Mouse (Mus musculus) CH12.LX (cell line): ENCODE data around the gene Unc80. TPM values are rescaled to one million over a fixed set of nuclear protein-coding genes. Genes with fewer than 3 reads are reported as not detected.

Experiments used
- DNase-seq: peaks from one replicate; pipeline ENCODE4 v3.0.0-alpha.2; 2013; ENCODE audit errors: extremely low read depth
- H3K27ac ChIP-seq: 2 replicates; pipeline ENCODE4 v1.5.1; 2012; ENCODE audit warnings: low read depth, mild to moderate bottlenecking, control low read depth, moderate library complexity; ENCODE audit not compliant: insufficient read depth
- H3K27me3 ChIP-seq: replicated peaks from 2 replicates; pipeline ENCODE3; 2012; ENCODE audit warnings: inconsistent platforms
- H3K36me3 ChIP-seq, 2 experiments: replicated peaks in 1 of 2; 2 replicates each; pipeline versions ENCODE3 to v1.6.1; 2012; ENCODE audit warnings: inconsistent platforms in 1 of 2, low read length in 1 of 2, mild to moderate bottlenecking in 1 of 2, mixed read lengths in 1 of 2, moderate library complexity in 1 of 2; ENCODE audit not compliant: control insufficient read depth in 1 of 2, insufficient read depth in 1 of 2
- H3K4me1 ChIP-seq, 2 experiments: 2 replicates each; pipeline ENCODE4 v1.6.1; 2012; ENCODE audit warnings: inconsistent platforms in 1 of 2, moderate library complexity in 1 of 2; ENCODE audit not compliant: insufficient read depth in 2 of 2, control insufficient read depth in 1 of 2
- H3K4me2 ChIP-seq: 2 replicates; pipeline ENCODE4 v1.6.1; 2012; ENCODE audit warnings: low read depth, mild to moderate bottlenecking, control low read depth; ENCODE audit not compliant: poor library complexity, insufficient read depth, severe bottlenecking
- H3K4me3 ChIP-seq, 3 experiments: fragments of 150-350 bp in 1 of 3; sonication (generic) in 1 of 3; replicated peaks in 1 of 3; 2 replicates each; pipeline versions ENCODE3 to v1.5.1; 2011 to 2012; ENCODE audit warnings: low read depth in 2 of 3, low read length in 2 of 3, mild to moderate bottlenecking in 2 of 3, moderate library complexity in 2 of 3, control low read depth in 1 of 3, improper control_type of control experiment in 1 of 3, inconsistent platforms in 1 of 3, mixed read lengths in 1 of 3; ENCODE audit not compliant: poor library complexity in 1 of 3
- H3K79me2 ChIP-seq: replicated peaks from 2 replicates; pipeline ENCODE4 v1.6.1; 2012; ENCODE audit warnings: mild to moderate bottlenecking, moderate library complexity; ENCODE audit not compliant: control insufficient read depth, poor library complexity, insufficient read depth, severe bottlenecking; ENCODE audit errors: extremely low read depth
- H3K9ac ChIP-seq: 2 replicates; pipeline ENCODE4 v1.6.1; 2012; ENCODE audit warnings: low read depth, mild to moderate bottlenecking, control low read depth, moderate library complexity; ENCODE audit not compliant: insufficient read depth
- H3K9me3 ChIP-seq: replicated peaks from 2 replicates; pipeline ENCODE3; 2012; ENCODE audit warnings: low read length, inconsistent platforms, mixed read lengths
- CHD1 ChIP-seq: IDR thresholded peaks from 2 replicates; pipeline ENCODE4 v1.6.1; 2012; ENCODE audit warnings: low read depth, low read length, improper control_type of control experiment, inconsistent platforms
- CHD2 ChIP-seq: IDR thresholded peaks from 2 replicates; pipeline ENCODE4 v1.6.1; 2011; ENCODE audit warnings: low read length, improper control_type of control experiment
- CTCF ChIP-seq, 2 experiments: IDR thresholded peaks in 1 of 2; conservative IDR thresholded peaks in 1 of 2; 2 replicates each; pipeline ENCODE4 v1.5.1; 2011 to 2012; ENCODE audit warnings: low read depth in 2 of 2, low read length in 2 of 2, improper control_type of control experiment in 1 of 2, inconsistent platforms in 1 of 2, mild to moderate bottlenecking in 1 of 2, moderate library complexity in 1 of 2
- HCFC1 ChIP-seq: IDR thresholded peaks from 2 replicates; pipeline ENCODE4 v1.6.1; 2012; ENCODE audit warnings: low read depth, mild to moderate bottlenecking, inconsistent platforms, low read length, improper control_type of control experiment
- IRF4 ChIP-seq: IDR thresholded peaks from 2 replicates; pipeline ENCODE4 v1.6.1; 2014; ENCODE audit warnings: low read depth, mild to moderate bottlenecking, inconsistent platforms, low read length, improper control_type of control experiment
- JUND ChIP-seq: conservative IDR thresholded peaks from 2 replicates; pipeline ENCODE4 v1.6.1; 2011; ENCODE audit warnings: low read depth, low read length, improper control_type of control experiment
- KAT2A ChIP-seq: IDR thresholded peaks from 2 replicates; pipeline ENCODE4 v1.6.1; 2012; ENCODE audit warnings: low read length, improper control_type of control experiment, inconsistent platforms; ENCODE audit not compliant: insufficient replicate concordance
- MAFK ChIP-seq: IDR thresholded peaks from 2 replicates; pipeline ENCODE4 v1.6.1; 2011; ENCODE audit warnings: low read length, improper control_type of control experiment; ENCODE audit not compliant: insufficient replicate concordance
- MAX ChIP-seq: IDR thresholded peaks from 2 replicates; pipeline ENCODE4 v1.6.1; 2011; ENCODE audit warnings: low read length, improper control_type of control experiment
- MEF2A ChIP-seq: IDR thresholded peaks from 2 replicates; pipeline ENCODE4 v1.6.1; 2014; ENCODE audit warnings: low read depth, mild to moderate bottlenecking, inconsistent platforms, low read length, improper control_type of control experiment, borderline replicate concordance
- MXI1 ChIP-seq: IDR thresholded peaks from 2 replicates; pipeline ENCODE4 v1.6.1; 2011; ENCODE audit warnings: mild to moderate bottlenecking, low read depth, low read length, improper control_type of control experiment
- NRF1 ChIP-seq: IDR thresholded peaks from 2 replicates; pipeline ENCODE4 v1.6.1; 2014; ENCODE audit warnings: low read depth, mild to moderate bottlenecking, inconsistent platforms, low read length, improper control_type of control experiment, moderate library complexity
- POLR2AphosphoS2 ChIP-seq: IDR thresholded peaks from 2 replicates; pipeline ENCODE4 v1.6.1; 2011; ENCODE audit warnings: low read depth, low read length, improper control_type of control experiment
- RCOR1 ChIP-seq: conservative IDR thresholded peaks from 2 replicates; pipeline ENCODE4 v1.6.1; 2012; ENCODE audit warnings: low read depth, mild to moderate bottlenecking, inconsistent platforms, low read length, improper control_type of control experiment
- SIN3A ChIP-seq: IDR thresholded peaks from 2 replicates; pipeline ENCODE4 v1.6.1; 2012; ENCODE audit warnings: low read length, improper control_type of control experiment, inconsistent platforms
- TCF12 ChIP-seq: IDR thresholded peaks from 2 replicates; pipeline ENCODE4 v1.6.1; 2014; ENCODE audit warnings: low read depth, mild to moderate bottlenecking, inconsistent platforms, low read length, improper control_type of control experiment
- USF2 ChIP-seq: conservative IDR thresholded peaks from 2 replicates; pipeline ENCODE4 v1.6.1; 2011; ENCODE audit warnings: low read depth, low read length, improper control_type of control experiment
- ZC3H11A ChIP-seq: IDR thresholded peaks from 2 replicates; pipeline ENCODE4 v1.6.1; 2012; ENCODE audit warnings: low read depth, mild to moderate bottlenecking, inconsistent platforms, low read length, improper control_type of control experiment
- ZMIZ1 ChIP-seq: IDR thresholded peaks from 2 replicates; pipeline ENCODE4 v1.6.1; 2012; ENCODE audit warnings: low read depth, mild to moderate bottlenecking, inconsistent platforms, low read length, improper control_type of control experiment
- dilution Hi-C: fragments of 300-500 bp; cut with MboI; formaldehyde crosslinking; loops from 2 replicates; pipeline ENCODE4 v1.14.3; 2020; ENCODE audit warnings: low sequenced_read_pairs; ENCODE audit not compliant: extremely low pct_unique_long_range_greater_than_20kb, extremely low pct_ligation_motif_present
- in situ Hi-C: fragments of 300-500 bp; cut with MboI; formaldehyde crosslinking; loops from 3 replicates; pipeline ENCODE4 v1.14.3; 2019; ENCODE audit warnings: low sequenced_read_pairs, low pct_ligation_motif_present, low pct_unique_long_range_greater_than_20kb, mixed read lengths
- polyA plus RNA-seq: library from polyadenylated mRNA; unstranded; fragments of >175 nt; gene quantifications from 2 replicates; pipeline ENCODE4 v1.2.1, GENCODE M21; 2012; ENCODE audit warnings: low read depth; ENCODE audit not compliant: insufficient read length
- total RNA-seq, 2 experiments: library from RNA; depleted of rRNA; stranded (reverse); fragments of 300-350 nt in 1 of 2; fragments of >200 nt in 1 of 2; gene quantifications; 2 replicates each; pipeline ENCODE4 v1.2.3; 2012 to 2014

Unc80 gene
- total and polyA plus RNA-seq, 3 experiments, result 0.04 to 0.11 (median 0.04) TPM

GRCm38 (mm10) chr1:66597163-66597788 lies 129.1 kb downstream of the Unc80 start:
- dilution Hi-C loops (no loop called here), in situ Hi-C loops (no loop called here)
- no peak overlapping the region for H3K9ac ChIP-seq
- TF ChIP-seq NRF1 (no peak), USF2 (no peak), ZC3H11A (no peak), JUND (no peak), KAT2A (no peak), ZMIZ1 (no peak), HCFC1 (no peak), MXI1 (no peak), CHD2 (no peak), MAX (no peak)
- H3K79me2 ChIP-seq, result no peaks in the 10 kb centered on the region
- no peak overlapping the region for H3K27ac ChIP-seq
- no peak for DNase-seq
- H3K36me3 ChIP-seq, result no peaks in the 10 kb centered on the region
- no peaks in the 10 kb centered on the region for H3K27me3 ChIP-seq
- H3K4me3 ChIP-seq, result no peak overlapping the region
- H3K9me3 ChIP-seq, result no peaks in the 10 kb centered on the region
- no peak overlapping the region for H3K4me2 ChIP-seq
- no peaks in the 10 kb centered on the region for H3K4me1 ChIP-seq

GRCm38 (mm10) chr1:66608304-66608703 lies 140.1 kb downstream of the Unc80 start:
- TF ChIP-seq HCFC1 (no peak), POLR2AphosphoS2 (no peak), CHD1 (no peak), CTCF (conservative IDR thresholded peaks at IDR 0.05 in 1 of 2, IDR thresholded peaks at IDR 0.05 in 1 of 2; ENCODE audit: low read depth in 2 of 2, low read length in 2 of 2) (no peak), RCOR1 (no peak), JUND (no peak), TCF12 (no peak), MAFK (no peak), MEF2A (no peak), SIN3A (no peak), MAX (no peak), KAT2A (no peak), ZMIZ1 (no peak), IRF4 (no peak)
- TF ChIP-seq, all 38 proteins: peak for 0
- no peak overlapping the region for H3K4me3 ChIP-seq
- no peak overlapping the region for H3K27ac ChIP-seq
- no peak for DNase-seq
- H3K9me3 ChIP-seq, result no peaks in the 10 kb centered on the region
- H3K27me3 ChIP-seq, result no peaks in the 10 kb centered on the region
- H3K79me2 ChIP-seq, result no peaks in the 10 kb centered on the region
- H3K9ac ChIP-seq, result no peak overlapping the region
- H3K4me2 ChIP-seq, result no peak overlapping the region
- in situ Hi-C loops, result no loop called here
- no peaks in the 10 kb centered on the region for H3K36me3 ChIP-seq
- dilution Hi-C loops, result no loop called here
- no peaks in the 10 kb centered on the region for H3K4me1 ChIP-seq
